Mouse (Mus musculus) adrenal gland, adult 18-20 months (tissue): ENCODE results near the gene Parp9. TPM values are rescaled to one million over a fixed set of nuclear protein-coding genes. Genes with fewer than 3 reads are reported as not detected.
"Not testable (repeated sequence)": the region's sequence is repeated elsewhere in the genome, so short reads cannot be mapped to it uniquely, and the experiment has no call there.

Source experiments
- DNase-seq, 2 experiments: peaks; one replicate each; pipeline ENCODE4 v3.0.0; 2021 to 2022; ENCODE audit warnings: low spot score in 2 of 2
- long read RNA-seq, 2 experiments: library from polyadenylated mRNA; stranded (forward); transcript quantifications; one replicate each; pipeline ENCODE4 v2.0.0; 2021
- total RNA-seq, 2 experiments: library from RNA; stranded (reverse); gene quantifications; 1 replicate in 1 of 2; 2 replicates in 1 of 2; pipeline ENCODE4 v1.2.3; 2021

The Parp9 gene
- 10 to 100 TPM; 11.8 to 13.9 TPM for total RNA-seq
- long read RNA-seq, experiment 1, partial matches to known transcripts = 1 of 5 reads
- long read RNA-seq, experiment 1, other reads (novel, unspliced or antisense) = 1 of 5 reads
- long read RNA-seq, experiment 2, transcript Parp9-203 (11 exons, 3,548 nt) = major isoform, 10 of 19 reads
- long read RNA-seq, experiment 2, partial matches to known transcripts = 1 of 19 reads
- long read RNA-seq, experiment 2, other reads (novel, unspliced or antisense) = 8 of 19 reads

DNA sequence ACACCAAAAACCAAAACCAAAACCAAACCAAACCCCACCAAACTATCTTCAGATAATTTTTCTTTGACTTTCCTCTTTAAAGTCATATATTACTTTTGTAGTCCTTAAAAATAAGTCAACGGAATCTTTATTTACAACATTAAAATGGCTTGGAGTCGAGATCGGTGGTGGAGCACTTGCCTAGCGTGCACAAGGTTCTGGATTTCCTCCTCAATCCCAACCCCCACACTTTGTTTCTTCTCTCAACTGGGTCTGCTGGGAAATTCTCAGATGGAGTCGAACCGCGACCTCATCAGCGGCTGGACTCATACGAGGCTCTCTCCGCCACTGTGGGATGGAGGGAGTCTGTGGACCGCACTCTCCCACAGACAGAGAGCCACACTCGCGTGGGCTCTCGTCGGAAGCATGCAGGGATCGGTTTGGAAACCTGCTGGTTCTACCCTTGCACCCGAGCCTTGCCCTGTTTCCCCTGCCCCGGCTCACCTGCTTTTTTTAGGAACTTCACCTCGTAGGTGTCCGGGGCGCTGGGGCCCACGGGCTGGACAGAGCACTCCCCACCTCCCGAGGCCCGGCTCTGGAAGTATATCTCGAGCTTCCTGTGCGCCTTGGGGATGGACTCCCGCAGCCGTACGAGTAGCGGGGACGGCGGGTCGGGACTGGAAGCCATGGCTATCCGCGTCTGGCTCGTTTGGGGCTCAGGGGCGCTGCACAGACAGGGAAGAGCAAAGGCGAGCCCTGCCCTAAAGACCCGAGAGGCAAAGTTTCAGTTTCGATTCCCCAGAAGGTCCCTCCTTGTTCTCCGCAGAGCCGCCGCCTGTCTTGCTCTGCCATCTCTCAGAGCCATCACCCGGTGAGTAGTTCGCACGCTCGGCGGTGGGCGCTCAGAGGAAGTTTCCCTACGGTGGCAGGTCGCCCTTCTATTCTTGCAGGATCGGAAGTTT is at the start of gene Parp9, which contains the start of gene Dtx3l:
TSS of gene Parp9 (plus strand) at position 260 of the 941 bp plus-strand sequence.
TSS of gene Dtx3l (minus strand) at position 941 of the 941 bp plus-strand sequence.
- DNase-seq = peak; percentile 57 to 63

- DNase-seq = no peak
These were observed 49.4 kb upstream of the Parp9 start for GRCm38 (mm10) chr16:35888910-35889309.

DNA sequence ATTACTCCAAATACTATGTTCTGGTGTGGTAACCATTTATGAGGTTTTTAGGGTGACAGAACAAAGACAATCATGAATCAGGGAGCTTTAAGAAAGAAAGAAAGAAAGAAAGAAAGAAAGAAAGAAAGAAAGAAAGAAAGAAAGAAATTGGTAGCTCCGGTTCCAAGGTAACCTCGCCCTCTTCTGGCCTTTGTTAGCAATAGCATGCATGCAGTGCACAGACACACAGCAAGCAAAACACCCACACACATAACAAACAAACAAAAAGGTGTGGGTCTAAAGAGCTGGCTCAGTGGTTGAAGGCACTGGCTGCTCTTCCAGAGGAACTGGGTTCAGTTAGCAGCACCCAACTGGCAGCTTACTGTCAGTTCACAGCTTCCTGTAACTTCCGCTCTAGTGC is 47.6 kb upstream of the Parp9 start:
- no peak for DNase-seq

DNA sequence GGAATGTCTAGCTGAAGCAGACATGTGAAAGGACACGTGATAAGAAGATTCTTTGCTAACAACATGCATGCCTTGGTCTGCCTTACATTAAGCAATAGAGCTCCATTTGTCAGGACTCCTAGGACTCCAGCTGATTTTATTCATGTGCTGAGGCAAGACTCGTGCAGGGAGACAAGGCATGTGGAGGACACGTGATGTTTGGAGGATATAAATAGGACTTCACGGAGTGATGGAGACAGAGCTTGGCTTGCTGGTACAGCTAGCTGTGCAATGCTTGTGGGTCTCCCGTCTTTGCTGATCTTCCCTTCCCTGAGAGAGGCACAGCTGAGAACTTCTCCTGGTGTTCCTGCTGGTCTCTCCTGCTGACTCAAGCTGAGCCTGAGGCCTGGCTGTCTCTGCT is 46.7 kb upstream of the Parp9 start:
- not testable (repeated sequence) for DNase-seq

GRCm38 (mm10) chr16:35894997-35895396 is 43.3 kb upstream of the Parp9 start:
- no peak for DNase-seq

DNA sequence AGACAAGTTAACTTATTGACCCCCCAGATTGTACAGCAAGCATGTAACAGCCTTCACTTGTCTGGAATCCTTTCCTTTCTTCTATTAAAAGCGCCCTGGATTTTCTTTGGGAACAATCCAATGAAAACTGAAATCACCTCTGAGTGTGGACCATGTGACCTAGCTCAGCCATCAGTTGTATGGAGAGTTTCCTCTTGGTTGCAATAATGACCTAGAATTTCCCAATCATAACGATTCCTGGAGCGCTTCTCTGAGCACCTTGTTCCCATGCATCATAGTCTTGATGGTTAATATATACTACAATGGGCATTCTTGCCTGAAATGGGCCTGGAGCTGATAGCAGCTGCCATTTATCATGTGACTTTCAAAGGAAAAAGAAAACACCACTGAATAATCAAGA is 37.7 kb upstream of the Parp9 start:
- no peak for DNase-seq

DNA sequence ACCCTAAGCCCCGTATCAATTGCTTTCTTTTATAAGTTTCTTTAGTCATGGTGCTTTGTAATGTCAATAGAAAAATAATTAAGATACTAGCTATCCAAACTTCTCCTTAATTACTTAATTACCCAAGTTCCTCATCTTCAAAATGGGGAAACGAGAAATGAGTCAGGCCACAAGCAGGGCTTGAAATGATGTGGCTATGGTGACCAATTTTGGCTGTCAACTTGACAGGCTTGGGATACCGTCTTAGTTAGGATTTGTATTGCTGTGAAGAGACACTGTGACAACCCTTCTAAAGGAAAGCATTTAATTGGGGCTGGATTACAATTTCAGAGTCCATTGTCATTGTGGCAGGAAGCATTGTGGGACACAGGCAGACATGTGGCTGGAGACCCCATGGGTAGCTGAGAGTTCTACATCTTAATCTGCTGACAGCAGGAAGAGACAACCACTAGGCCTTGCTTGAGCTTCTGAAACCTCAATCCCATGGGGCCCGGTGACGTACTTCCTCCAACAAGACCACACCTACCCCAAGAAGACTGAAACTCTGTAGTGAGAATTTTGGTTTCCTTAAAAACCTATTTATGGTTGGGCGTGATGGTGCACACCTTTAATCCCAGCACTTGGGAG is 35.1 kb upstream of the Parp9 start:
- no peak for DNase-seq

DNA sequence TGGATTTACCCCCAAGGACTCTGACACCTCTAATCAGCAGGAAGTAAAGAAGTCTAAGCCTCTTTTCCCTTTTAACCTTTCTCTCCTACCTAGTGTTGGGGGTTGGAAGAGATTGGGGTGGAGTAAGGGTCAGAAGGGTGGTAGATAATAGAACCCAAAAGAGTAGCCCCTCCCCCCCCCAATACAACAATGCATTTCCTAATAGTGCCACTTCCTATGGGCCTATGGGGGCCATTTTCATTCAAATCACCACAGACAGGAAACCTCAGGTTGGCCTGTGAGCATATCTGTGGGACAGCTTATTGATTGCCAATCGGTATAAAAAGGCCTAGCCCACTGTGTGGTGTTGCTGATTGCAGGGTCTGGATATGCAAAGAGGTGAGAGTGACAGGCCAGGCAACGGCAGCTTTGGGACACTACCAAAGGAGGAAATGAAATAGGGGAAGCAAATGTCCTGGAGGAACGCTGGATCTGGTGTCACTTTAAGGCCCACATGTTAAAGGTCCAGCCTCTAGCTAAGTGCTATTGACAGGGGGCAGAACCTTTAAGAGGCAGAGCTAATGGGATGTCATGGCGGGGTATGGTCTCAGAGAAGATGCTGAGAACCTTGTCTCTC is 34.0 kb upstream of the Parp9 start:
- no peak for DNase-seq

GRCm38 (mm10) chr16:35905355-35905754 is 32.9 kb upstream of the Parp9 start:
- DNase-seq = no peak

DNA sequence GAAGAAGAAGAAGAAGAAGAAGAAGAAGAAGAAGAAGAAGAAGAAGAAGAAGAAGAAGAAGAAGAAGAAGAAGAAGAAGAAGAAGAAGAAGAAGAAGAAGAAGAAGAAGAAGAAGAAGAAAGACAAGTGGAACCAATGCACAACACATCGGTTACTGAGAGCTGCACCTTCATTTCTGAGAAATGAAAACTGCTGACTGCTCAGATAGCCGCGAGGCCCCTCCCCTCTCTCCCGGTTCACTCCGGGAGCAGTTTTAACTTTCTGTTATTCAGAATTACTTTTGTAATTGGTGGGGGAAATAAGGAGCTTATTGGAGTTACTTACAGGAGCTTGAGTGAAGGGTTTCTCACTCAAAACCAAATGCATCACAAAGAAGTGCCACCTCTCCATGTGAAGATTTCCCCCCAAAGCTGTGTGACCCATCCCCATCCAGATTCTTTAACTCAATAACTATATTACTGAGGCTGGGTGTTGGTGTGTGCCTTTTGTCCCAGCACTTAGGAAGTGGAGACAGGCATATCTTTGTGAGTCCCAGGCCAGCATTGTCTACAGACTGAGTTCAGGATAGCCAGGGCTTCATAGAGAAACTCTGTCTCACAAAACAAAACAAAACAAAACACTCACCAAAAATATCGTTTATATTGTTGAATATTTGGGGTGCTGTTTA is 32.3 kb upstream of the Parp9 start:
- no peak for DNase-seq

GRCm38 (mm10) chr16:35906887-35907286 is 31.4 kb upstream of the Parp9 start:
- peak in 1 of 2 experiments; percentile 22 for DNase-seq

DNA sequence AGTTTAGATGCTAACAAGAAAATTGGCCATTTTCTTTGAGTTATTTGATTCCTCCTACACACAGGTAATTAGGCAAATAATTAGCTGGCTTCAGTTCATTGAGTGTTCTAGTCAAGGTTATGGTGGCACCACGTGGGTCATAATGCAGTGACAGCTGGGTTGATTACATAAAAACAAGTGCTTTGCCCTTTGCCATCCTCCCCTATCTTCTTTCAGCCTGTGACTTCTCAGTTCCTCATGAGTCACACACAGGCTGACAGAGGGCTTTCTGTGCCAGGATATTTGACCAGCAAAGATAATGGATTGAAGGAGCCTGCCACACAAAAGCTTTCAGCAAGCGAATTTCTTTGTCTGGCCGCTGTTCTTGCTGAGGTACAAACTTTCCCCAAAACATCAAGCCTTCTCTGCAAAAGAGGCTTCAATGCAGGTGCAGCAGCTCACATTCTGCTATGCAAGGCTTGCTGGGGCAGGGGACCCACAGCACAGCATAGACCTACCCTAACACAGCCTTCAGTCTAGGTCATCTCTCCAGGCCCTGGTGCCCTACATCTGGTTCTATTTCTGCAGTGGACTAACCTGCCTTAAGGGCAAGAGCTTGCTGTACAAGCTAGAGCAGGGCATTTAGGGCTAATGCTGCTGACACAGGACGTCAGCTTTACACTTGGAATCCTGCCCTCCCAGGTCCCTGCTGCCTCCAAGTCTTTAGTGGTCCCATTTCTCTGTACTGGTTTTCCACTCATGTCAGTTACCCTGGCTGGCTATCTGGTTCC is 30.7 kb upstream of the Parp9 start:
- peak; percentile 23 to 27 for DNase-seq

- no peak for DNase-seq
These were observed 26.8 kb upstream of the Parp9 start for GRCm38 (mm10) chr16:35911449-35911848.

DNA sequence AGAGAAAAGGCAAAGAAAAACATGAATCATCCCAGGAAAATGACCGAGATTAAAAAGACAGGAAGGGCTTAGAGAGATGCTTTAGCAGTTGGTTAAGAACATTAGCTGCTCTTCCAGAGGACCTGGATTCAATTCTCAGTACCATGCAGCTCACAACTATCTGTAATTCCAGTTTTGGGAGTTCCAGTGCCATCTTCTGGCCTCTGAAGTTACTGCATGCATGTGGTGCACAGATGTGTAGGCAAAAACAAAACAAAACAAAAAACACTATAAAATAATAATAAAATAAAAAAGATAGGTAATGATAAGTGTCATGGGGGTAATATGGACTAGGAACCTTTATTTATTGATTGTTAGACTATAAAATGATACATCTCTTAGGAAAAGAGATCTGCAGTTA is 24.7 kb upstream of the Parp9 start:
- DNase-seq = no peak

- no peak for DNase-seq
These were observed 24.0 kb upstream of the Parp9 start for GRCm38 (mm10) chr16:35914301-35914700.

DNA sequence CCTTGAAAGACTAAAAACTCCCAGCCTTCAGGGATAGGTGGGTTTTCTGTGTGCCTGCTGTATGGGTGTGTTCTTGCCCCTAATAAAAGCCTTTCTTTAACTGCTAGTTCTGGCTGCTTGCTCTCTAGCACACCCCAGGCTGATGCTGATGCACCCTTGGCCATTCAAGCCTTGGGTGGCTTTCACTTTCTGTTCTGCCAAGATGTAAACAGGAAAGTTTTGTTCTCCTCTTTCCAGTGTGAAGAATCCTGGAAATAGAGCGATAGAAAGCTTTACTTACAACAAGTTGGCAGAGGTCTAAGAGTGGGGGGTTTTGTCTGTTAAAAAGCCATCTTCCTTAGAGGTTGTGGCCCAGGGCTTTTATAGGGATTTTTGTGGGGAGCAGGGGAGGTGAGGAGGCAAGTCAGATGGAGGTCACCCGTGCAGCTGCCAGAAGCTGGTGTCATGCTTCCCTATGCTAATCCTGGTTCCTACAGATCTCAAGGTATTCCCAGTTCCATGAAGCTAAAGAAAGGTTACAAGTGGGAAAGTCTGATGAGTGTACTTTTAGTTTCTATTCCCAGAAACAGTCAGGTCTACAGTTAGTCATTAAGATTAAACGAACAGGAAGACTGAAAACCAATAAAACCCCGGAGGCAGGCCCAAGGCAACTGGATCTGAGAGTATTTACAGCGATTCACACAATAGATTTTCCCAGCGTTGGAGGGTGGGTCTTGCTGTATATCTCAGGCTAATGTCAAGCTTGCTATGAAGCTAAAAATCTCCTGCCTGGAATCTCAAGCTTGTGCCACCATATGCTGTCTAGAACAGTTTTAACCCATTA is 19.3 kb upstream of the Parp9 start:
- DNase-seq = no peak

GRCm38 (mm10) chr16:35921676-35922235 is 16.5 kb upstream of the Parp9 start:
- DNase-seq = no peak

DNA sequence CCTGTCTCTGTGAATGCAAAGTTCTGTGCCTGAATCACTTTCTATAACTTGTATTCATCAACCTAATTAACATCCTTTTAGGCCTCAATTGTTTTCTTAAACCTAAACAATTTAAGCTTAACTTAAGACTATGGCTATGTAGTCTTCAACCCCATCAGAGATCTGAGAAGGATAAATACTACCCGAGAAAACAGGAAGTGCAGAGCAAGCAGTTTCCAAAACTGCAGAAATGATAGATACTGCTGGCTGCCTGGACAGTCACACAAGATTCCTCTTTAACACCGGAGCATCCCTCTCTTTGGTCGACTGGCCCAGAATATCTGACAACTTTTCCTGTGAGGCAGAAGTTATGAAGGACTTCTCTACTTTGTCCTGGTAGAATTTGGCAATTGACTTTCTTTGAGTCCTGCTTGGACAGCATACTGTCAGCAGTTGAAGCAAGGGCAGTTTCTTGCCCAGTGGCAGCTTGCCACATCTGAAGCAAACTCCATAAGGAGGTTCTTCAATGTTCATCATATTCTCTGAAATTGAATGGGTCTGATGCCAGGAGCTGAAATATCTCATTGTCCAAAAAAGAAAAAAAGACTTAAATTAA is 15.9 kb upstream of the Parp9 start:
- DNase-seq = no peak
